Mouse (Mus musculus) forebrain, embryonic 16.5 days (tissue): ENCODE results near the gene Enpp5. TPM values are rescaled to one million over a fixed set of nuclear protein-coding genes. Genes with fewer than 3 reads are reported as not detected.
A peak's percentile ranks its signal among the peaks of the same experiment; 100 is the strongest.

Experiments used
- ATAC-seq: fragments of 200-750 bp; cut with Nextera tagmentation; 2 replicates; pipeline ENCODE4 v1.8.0; 2017; ENCODE audit warnings: mild to moderate bottlenecking, moderate library complexity
- H3K27ac ChIP-seq: fragments of 300-500 bp; sonication (generic); 2 replicates; pipeline ENCODE4 v1.5.1; 2014; ENCODE audit warnings: low read length, control low read depth
- H3K27me3 ChIP-seq: fragments of 300-500 bp; sonication (generic); replicated peaks from 2 replicates; pipeline ENCODE4 v1.6.1; 2014; ENCODE audit warnings: low read length; ENCODE audit not compliant: control insufficient read depth, insufficient read depth
- H3K36me3 ChIP-seq: fragments of 300-500 bp; sonication (generic); 2 replicates; pipeline ENCODE4 v1.6.1; 2014; ENCODE audit not compliant: control insufficient read depth, insufficient read depth
- H3K4me1 ChIP-seq: fragments of 300-500 bp; sonication (generic); replicated peaks from 2 replicates; pipeline ENCODE4 v1.6.1; 2014; ENCODE audit warnings: low read length; ENCODE audit not compliant: control insufficient read depth, insufficient read depth
- H3K4me2 ChIP-seq: fragments of 300-500 bp; sonication (generic); 2 replicates; pipeline ENCODE4 v1.6.1; 2014; ENCODE audit warnings: mild to moderate bottlenecking, low read length, control low read depth
- H3K4me3 ChIP-seq: fragments of 300-500 bp; sonication (generic); replicated peaks from 2 replicates; pipeline ENCODE4 v1.5.1; 2014; ENCODE audit warnings: mild to moderate bottlenecking, low read length, control low read depth
- H3K9ac ChIP-seq: fragments of 300-500 bp; sonication (generic); replicated peaks from 2 replicates; pipeline ENCODE4 v1.6.1; 2014; ENCODE audit warnings: low read depth, low read length, control low read depth
- H3K9me3 ChIP-seq: fragments of 300-500 bp; sonication (generic); 2 replicates; pipeline ENCODE4 v1.6.1; 2016; ENCODE audit warnings: low read length; ENCODE audit not compliant: control insufficient read depth
- WGBS: fragments of 180-500 bp; shearing (Covaris S2); extraction: QIAGEN DNeasy Blood & Tissue Kit; methylation state at CpG from one replicate; pipeline ENCODE4 v1.1.7; 2014; 5-methylcytosine and 5-hydroxymethylcytosine counted together
- polyA plus RNA-seq: library from polyadenylated mRNA; unstranded; fragments of >200 nt; fragmentation: Nextera tagmentation; extraction: Ambion mirVana; gene quantifications from 2 replicates; pipeline ENCODE4 v1.2.1, GENCODE M21; 2015

The Enpp5 gene
- polyA plus RNA-seq, 1 experiment from 2014 or later, result 90.0 TPM

DNA sequence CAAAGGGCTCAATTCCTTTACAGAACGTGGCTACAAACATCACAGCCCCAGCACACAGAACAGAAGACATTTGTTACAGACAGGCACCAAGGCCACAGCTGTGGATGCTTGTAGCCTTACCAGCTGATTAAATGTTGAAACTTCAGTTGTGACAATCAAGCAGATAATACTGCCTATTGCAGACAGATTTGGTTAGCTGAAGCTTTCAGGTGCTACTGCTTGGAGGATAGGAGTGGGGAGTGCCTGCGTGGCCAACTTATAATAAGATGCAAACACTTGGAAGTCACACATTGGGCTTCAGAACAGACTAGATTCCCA, 811 bp upstream of the Enpp5 start:
- Histone ChIP-seq H3K27ac (no peak overlapping the region), H3K9ac (no peak overlapping the region), H3K4me3 (no peak overlapping the region), H3K4me2 (no peak overlapping the region), H3K9me3 (no peaks in the 10 kb centered on the region), H3K4me1 (peaks cover 10% of the 10 kb centered on the region), H3K27me3 (no peaks in the 10 kb centered on the region), H3K36me3 (peaks cover 19% of the 10 kb centered on the region)
- no peak for ATAC-seq
- WGBS, result 57% methylated on average over 2 of the region's 2 CpGs

- no peaks in the 10 kb centered on the region for H3K9me3 ChIP-seq
- H3K4me1 ChIP-seq, result peaks cover 10% of the 10 kb centered on the region
- H3K4me2 ChIP-seq, result no peak overlapping the region
- WGBS, result 91% methylated on average over 4 of the region's 4 CpGs
- H3K36me3 ChIP-seq, result peaks cover 51% of the 10 kb centered on the region
- H3K27ac ChIP-seq, result no peak overlapping the region
- no peak for ATAC-seq
- H3K9ac ChIP-seq, result no peak overlapping the region
- no peaks in the 10 kb centered on the region for H3K27me3 ChIP-seq
- H3K4me3 ChIP-seq, result no peak overlapping the region
These were observed 4.5 kb downstream of the Enpp5 start for GRCm38 (mm10) chr17:44083156-44083555.

GRCm38 (mm10) chr17:44088226-44088625, 9.6 kb downstream of the Enpp5 start:
- ATAC-seq, result no peak
- H3K4me2 ChIP-seq, result no peak overlapping the region
- no peaks in the 10 kb centered on the region for H3K9me3 ChIP-seq
- H3K9ac ChIP-seq, result no peak overlapping the region
- H3K27ac ChIP-seq, result no peak overlapping the region
- H3K27me3 ChIP-seq, result no peaks in the 10 kb centered on the region
- no peaks in the 10 kb centered on the region for H3K4me1 ChIP-seq
- 96% methylated on average over 3 of the region's 3 CpGs for WGBS
- H3K36me3 ChIP-seq, result peaks cover 31% of the 10 kb centered on the region
- H3K4me3 ChIP-seq, result no peak overlapping the region

- Histone ChIP-seq H3K4me1 (no peaks in the 10 kb centered on the region), H3K4me2 (no peak overlapping the region), H3K36me3 (peaks cover 7% of the 10 kb centered on the region; the same call in 1 of the 2 replicates), H3K4me3 (no peak overlapping the region), H3K27ac (no peak overlapping the region), H3K9ac (no peak overlapping the region), H3K27me3 (no peaks in the 10 kb centered on the region), H3K9me3 (no peaks in the 10 kb centered on the region)
- WGBS, result 74% methylated on average over 2 of the region's 2 CpGs
- no peak for ATAC-seq
These were observed 12.3 kb downstream of the Enpp5 start for GRCm38 (mm10) chr17:44090916-44091315.

DNA sequence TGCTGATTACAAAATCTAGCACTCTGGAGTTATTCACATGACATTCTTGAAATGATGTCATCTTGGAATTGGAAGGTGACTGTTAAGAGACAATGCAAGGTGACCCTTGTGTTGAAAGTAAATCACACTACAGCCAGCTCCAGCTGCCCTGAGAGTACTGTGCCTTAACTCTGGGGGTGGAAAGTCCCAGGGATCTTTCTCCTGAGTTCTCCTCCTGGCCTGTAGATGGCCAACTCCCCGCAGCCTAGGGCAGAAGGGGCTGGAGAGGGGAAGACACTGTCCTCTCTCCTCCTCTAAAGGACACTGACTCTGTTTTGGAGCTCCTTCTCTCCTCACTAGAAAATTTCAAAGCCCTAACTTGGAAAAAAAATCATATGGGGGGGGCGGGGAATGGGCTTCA, 12.9 kb downstream of the Enpp5 start:
- 36% methylated on average over 2 of the region's 2 CpGs for WGBS

GRCm38 (mm10) chr17:44100486-44100885, 21.9 kb downstream of the Enpp5 start:
- H3K9me3 ChIP-seq, result no peaks in the 10 kb centered on the region
- H3K27ac ChIP-seq, result no peak overlapping the region
- no peak for ATAC-seq
- H3K27me3 ChIP-seq, result no peaks in the 10 kb centered on the region
- WGBS, result 82% methylated on average over 4 of the region's 4 CpGs
- no peak overlapping the region for H3K4me2 ChIP-seq
- peaks cover 6% of the 10 kb centered on the region for H3K4me1 ChIP-seq
- H3K4me3 ChIP-seq, result no peak overlapping the region
- no peak overlapping the region for H3K9ac ChIP-seq
- H3K36me3 ChIP-seq, result no peaks in the 10 kb centered on the region

More for the DNA sequence above, 12.9 kb downstream of the Enpp5 start:
- Histone ChIP-seq H3K36me3 (peaks cover 5% of the 10 kb centered on the region; the same call in 1 of the 2 replicates), H3K4me3 (no peak overlapping the region), H3K4me1 (no peaks in the 10 kb centered on the region), H3K9me3 (no peaks in the 10 kb centered on the region), H3K27ac (no peak overlapping the region), H3K9ac (no peak overlapping the region), H3K27me3 (no peaks in the 10 kb centered on the region), H3K4me2 (no peak overlapping the region)
- ATAC-seq, result no peak

- H3K4me2 ChIP-seq, result no peak overlapping the region
- H3K36me3 ChIP-seq, result no peaks in the 10 kb centered on the region
- H3K9me3 ChIP-seq, result no peaks in the 10 kb centered on the region
- H3K4me1 ChIP-seq, result peaks cover 6% of the 10 kb centered on the region
- H3K27me3 ChIP-seq, result no peaks in the 10 kb centered on the region
- no peak overlapping the region for H3K4me3 ChIP-seq
- ATAC-seq, result no peak
- H3K27ac ChIP-seq, result no peak overlapping the region
- H3K9ac ChIP-seq, result no peak overlapping the region
- 88% methylated on average over 9 of the region's 9 CpGs for WGBS
These were observed 22.3 kb downstream of the Enpp5 start for GRCm38 (mm10) chr17:44100906-44101305.

GRCm38 (mm10) chr17:44101961-44102360, 23.3 kb downstream of the Enpp5 start:
- Histone ChIP-seq H3K9ac (no peak overlapping the region), H3K27me3 (no peaks in the 10 kb centered on the region; the same call in 1 of the 2 replicates), H3K9me3 (no peaks in the 10 kb centered on the region), H3K4me2 (no peak overlapping the region), H3K36me3 (no peaks in the 10 kb centered on the region), H3K4me3 (no peak overlapping the region), H3K4me1 (peaks cover 6% of the 10 kb centered on the region), H3K27ac (no peak overlapping the region)
- WGBS, result 94% methylated on average over 10 of the region's 10 CpGs
- ATAC-seq, result no peak

GRCm38 (mm10) chr17:44105287-44106138, 26.9 kb downstream of the Enpp5 start, which contains the start of gene Enpp4:
Gene Enpp4, minus strand, starts transcription at chr17:44105809.
- peak within 1 kb of the TSS; percentile 91 for H3K4me3 ChIP-seq
- WGBS, result under 1% methylated on average over 76 of the region's 76 CpGs
- 0 out of 2 replicates have a peak within 1 kb of the TSS, but pooled peaks have one; percentile 19 for H3K27ac ChIP-seq
- peaks cover 6% of the 10 kb centered on the region for H3K4me1 ChIP-seq
- H3K9me3 ChIP-seq, result no peaks in the 10 kb centered on the region
- no peaks in the 10 kb centered on the region for H3K36me3 ChIP-seq
- ATAC-seq, result peak; percentile 100
- peak within 1 kb of the TSS; percentile 73 for H3K9ac ChIP-seq
- peak within 1 kb of the TSS; percentile 81 for H3K4me2 ChIP-seq
- H3K27me3 ChIP-seq, result no peaks in the 10 kb centered on the region; the same call in 1 of the 2 replicates
